Mouse (Mus musculus) embryonic facial prominence, embryonic 11.5 days (tissue): ENCODE results near the gene Fdxr. TPM values are rescaled to one million over a fixed set of nuclear protein-coding genes. Genes with fewer than 3 reads are reported as not detected.

Experiments used
- ATAC-seq: fragments of 200-750 bp; cut with Nextera tagmentation; replicated peaks from 2 replicates; pipeline ENCODE4 v1.8.0; 2017; ENCODE audit warnings: low read depth; ENCODE audit not compliant: insufficient number of reproducible peaks, low FRiP score, low TSS enrichment
- DNase-seq: peaks from one replicate; pipeline ENCODE4 v3.0.0-alpha.2; 2015; ENCODE audit warnings: low spot score
- H3K27ac ChIP-seq: fragments of 300-500 bp; sonication (generic); replicated peaks from 2 replicates; pipeline ENCODE4 v1.5.1; 2014; ENCODE audit warnings: mild to moderate bottlenecking, low read depth, low read length, control low read depth
- H3K27me3 ChIP-seq: fragments of 300-500 bp; sonication (generic); 2 replicates; pipeline ENCODE4 v1.6.1; 2014; ENCODE audit warnings: mild to moderate bottlenecking, low read length, moderate library complexity, mixed read lengths; ENCODE audit not compliant: control insufficient read depth, insufficient read depth
- H3K36me3 ChIP-seq: fragments of 300-500 bp; sonication (generic); replicated peaks from 2 replicates; pipeline ENCODE4 v1.6.1; 2014; ENCODE audit warnings: low read depth, mild to moderate bottlenecking, low read length, moderate library complexity, mixed read lengths; ENCODE audit not compliant: control insufficient read depth, insufficient read depth
- H3K4me1 ChIP-seq: fragments of 300-500 bp; sonication (generic); 2 replicates; pipeline ENCODE4 v1.6.1; 2014; ENCODE audit warnings: low read length, mixed read lengths; ENCODE audit not compliant: control insufficient read depth, insufficient read depth
- H3K4me2 ChIP-seq: fragments of 300-500 bp; sonication (generic); 2 replicates; pipeline ENCODE4 v1.6.1; 2014; ENCODE audit warnings: low read depth, mild to moderate bottlenecking, control low read depth, low read length, moderate library complexity
- H3K4me3 ChIP-seq: fragments of 300-500 bp; sonication (generic); 2 replicates; pipeline ENCODE4 v1.5.1; 2014; ENCODE audit warnings: low read depth, low read length, control low read depth
- H3K9ac ChIP-seq: fragments of 300-500 bp; sonication (generic); replicated peaks from 2 replicates; pipeline ENCODE4 v1.6.1; 2014; ENCODE audit warnings: mild to moderate bottlenecking, control low read depth, low read length
- H3K9me3 ChIP-seq: fragments of 300-500 bp; sonication (generic); replicated peaks from 2 replicates; pipeline ENCODE4 v1.6.1; 2016; ENCODE audit warnings: mild to moderate bottlenecking, low read length, inconsistent platforms, mixed read lengths; ENCODE audit not compliant: control insufficient read depth
- WGBS: fragments of 180-500 bp; shearing (Covaris S2); extraction: QIAGEN DNeasy Blood & Tissue Kit; methylation state at CpG from one replicate; pipeline ENCODE4 v1.1.7; 2014; 5-methylcytosine and 5-hydroxymethylcytosine counted together
- microRNA-seq: library from miRNA; unstranded; fragments of <30 nt; microRNA quantifications from one replicate; pipeline ENCODE4, GENCODE M21; 2016; ENCODE audit warnings: borderline number of aligned reads
- polyA plus RNA-seq: library from polyadenylated mRNA; unstranded; fragments of >200 nt; fragmentation: Nextera tagmentation; extraction: Ambion mirVana; gene quantifications from 2 replicates; pipeline ENCODE4 v1.2.1, GENCODE M21; 2014

The Fdxr gene
- polyA plus RNA-seq, 1 experiment from 2014 or later, result 12.4 TPM

- DNase-seq (no peak), ATAC-seq (no peak)
- H3K27ac ChIP-seq, result no peak overlapping the region
- H3K9me3 ChIP-seq, result no peaks in the 10 kb centered on the region
- peaks cover 15% of the 10 kb centered on the region for H3K4me1 ChIP-seq
- no peak overlapping the region for H3K4me2 ChIP-seq
- H3K9ac ChIP-seq, result no peak overlapping the region
- no peaks in the 10 kb centered on the region for H3K36me3 ChIP-seq
- 40% methylated on average over 12 of the region's 12 CpGs for WGBS
- H3K4me3 ChIP-seq, result no peak overlapping the region
- no peaks in the 10 kb centered on the region for H3K27me3 ChIP-seq
Measured at GRCm38 (mm10) chr11:115222077-115222476, 54.8 kb downstream of the Fdxr start.

- no peak overlapping the region for H3K27ac ChIP-seq
- H3K27me3 ChIP-seq, result no peaks in the 10 kb centered on the region
- no peak overlapping the region for H3K9ac ChIP-seq
- peaks cover 12% of the 10 kb centered on the region for H3K4me1 ChIP-seq
- H3K36me3 ChIP-seq, result no peaks in the 10 kb centered on the region
- WGBS, result 83% methylated on average over 10 of the region's 10 CpGs
- DNase-seq (no peak), ATAC-seq (no peak)
- H3K4me2 ChIP-seq, result no peak overlapping the region
- no peaks in the 10 kb centered on the region for H3K9me3 ChIP-seq
- H3K4me3 ChIP-seq, result no peak overlapping the region
Measured at GRCm38 (mm10) chr11:115219685-115220084, 57.2 kb downstream of the Fdxr start.

GRCm38 (mm10) chr11:115219263-115219662, 57.6 kb downstream of the Fdxr start:
- Histone ChIP-seq H3K9me3 (no peaks in the 10 kb centered on the region), H3K4me1 (peaks cover 12% of the 10 kb centered on the region), H3K27ac (no peak overlapping the region), H3K4me3 (no peak overlapping the region), H3K36me3 (no peaks in the 10 kb centered on the region), H3K9ac (no peak overlapping the region), H3K4me2 (no peak overlapping the region), H3K27me3 (no peaks in the 10 kb centered on the region)
- ATAC-seq (no peak), DNase-seq (no peak)
- 65% methylated on average over 9 of the region's 9 CpGs for WGBS

Small RNAs within 50 kb of the gene (microRNA-seq; reads per million reads assigned to microRNA genes)
- not detected for gene Gm25837

Other genes starting within 250 kb of the Fdxr start
- not detected in 2 replicates for gene Cd300ld5, start 239.3 kb downstream of the Fdxr start, polyA plus RNA-seq
- gene Cd300ld3, start 228.6 kb downstream of the Fdxr start, polyA plus RNA-seq, result not detected in 2 replicates
- gene Cd300e, start 214.9 kb downstream of the Fdxr start, polyA plus RNA-seq, result not detected in 2 replicates
- 1.4 and 1.9 TPM in 2 replicates for gene Rab37, start 185.6 kb downstream of the Fdxr start, polyA plus RNA-seq
- gene Cd300lf, start 143.1 kb downstream of the Fdxr start, polyA plus RNA-seq, result not detected in 2 replicates
- 31.3 and 36.0 TPM in 2 replicates for gene Slc9a3r1, start 113.7 kb downstream of the Fdxr start, polyA plus RNA-seq
- 6.9 and 7.7 TPM in 2 replicates for gene Tmem104, start 89.6 kb downstream of the Fdxr start, polyA plus RNA-seq
- gene Nat9, start 89.2 kb downstream of the Fdxr start, polyA plus RNA-seq, result 15.5 and 19.5 TPM in 2 replicates
- 0.04 and 0.06 TPM in 2 replicates for gene Grin2c, start 9.8 kb downstream of the Fdxr start, polyA plus RNA-seq
- 0.14 and 0.28 TPM in 2 replicates for gene Fads6, start 20.6 kb upstream of the Fdxr start, polyA plus RNA-seq
- gene Otop2, start 30.1 kb upstream of the Fdxr start, polyA plus RNA-seq, result not detected in 2 replicates
- not detected in 2 replicates for gene Ush1g, start 45.0 kb upstream of the Fdxr start, polyA plus RNA-seq
- not detected in 2 replicates for gene Otop3, start 57.7 kb upstream of the Fdxr start, polyA plus RNA-seq
- 6.9 and 7.1 TPM in 2 replicates for gene Hid1, start 90.7 kb upstream of the Fdxr start, polyA plus RNA-seq
- gene Cdr2l, start 104.9 kb upstream of the Fdxr start, polyA plus RNA-seq, result 15.2 and 15.7 TPM in 2 replicates
- gene Mrpl58, start 126.7 kb upstream of the Fdxr start, polyA plus RNA-seq, result 217 and 221 TPM in 2 replicates
- 893 and 931 TPM in 2 replicates for gene Atp5h, start 142.9 kb upstream of the Fdxr start, polyA plus RNA-seq
- 18.8 and 21.0 TPM in 2 replicates for gene Kctd2, start 143.1 kb upstream of the Fdxr start, polyA plus RNA-seq
- not detected in 2 replicates for gene Trim80, start 163.5 kb upstream of the Fdxr start, polyA plus RNA-seq
- gene Slc16a5, start 185.4 kb upstream of the Fdxr start, polyA plus RNA-seq, result 0.22 TPM in 1 of 2 replicates, not detected in the other
- gene Armc7, start 198.6 kb upstream of the Fdxr start, polyA plus RNA-seq, result 8.1 and 8.7 TPM in 2 replicates
- gene Nt5c, start 214.8 kb upstream of the Fdxr start, polyA plus RNA-seq, result 67.4 and 70.7 TPM in 2 replicates
- 654 and 692 TPM in 2 replicates for gene Jpt1, start 237.3 kb upstream of the Fdxr start, polyA plus RNA-seq